Mouse (Mus musculus) spleen, adult 2 months (tissue): Measurements from ENCODE around the gene Akap13.
"Not testable (repeated sequence)": the region's sequence is repeated elsewhere in the genome, so short reads cannot be mapped to it uniquely, and the experiment has no call there.

Experiments used
- CTCF ChIP-seq: fragments of 200-500 bp; IDR thresholded peaks from 2 replicates; pipeline ENCODE4 v1.5.1; 2011; ENCODE audit warnings: mild to moderate bottlenecking, inconsistent platforms; ENCODE audit not compliant: insufficient read depth, insufficient read length, insufficient replicate concordance; ENCODE audit errors: extremely low read depth
- POLR2A ChIP-seq: fragments of 200-500 bp; IDR thresholded peaks from 2 replicates; pipeline ENCODE4 v1.6.1; 2011; ENCODE audit warnings: low read depth, low read length, inconsistent platforms

DNA sequence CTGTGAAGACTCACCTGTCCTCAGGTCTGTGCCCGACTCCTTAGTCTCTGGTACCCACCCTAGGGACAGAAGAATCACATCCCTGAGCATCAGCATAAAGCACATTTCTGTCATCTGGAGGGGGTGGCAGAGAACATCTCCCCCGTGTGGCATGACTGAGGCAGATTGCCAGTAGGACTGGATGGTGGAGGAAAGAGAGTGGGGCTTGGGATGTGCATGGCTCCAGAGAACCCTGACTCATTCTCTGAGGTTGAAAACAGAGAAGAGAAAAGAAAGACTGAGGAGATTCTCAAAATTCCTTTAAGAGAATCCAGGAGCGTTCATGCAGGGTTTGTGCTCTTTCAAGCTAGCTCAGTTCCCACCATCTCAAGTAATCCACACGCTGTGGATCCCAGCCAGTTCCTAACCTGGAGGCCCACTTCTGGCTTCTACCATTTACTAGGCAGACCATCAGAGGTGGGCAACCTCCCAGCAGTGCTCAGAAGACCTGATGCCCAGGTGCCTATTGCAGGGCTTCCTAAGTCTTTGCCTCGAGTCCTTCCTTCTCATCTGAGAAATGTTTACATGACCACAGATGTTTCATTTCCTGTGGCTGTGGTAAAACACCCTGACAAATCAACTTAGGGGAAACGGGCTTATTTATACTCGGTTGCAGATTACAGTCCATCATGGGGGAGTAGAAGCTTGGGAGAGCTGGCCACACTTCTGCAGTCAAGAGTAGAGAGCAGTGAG is 332.9 kb downstream of the Akap13 start:
- TF ChIP-seq CTCF, POLR2A: not testable (repeated sequence)
